18 mouse cellular contexts compared by ENCODE assay signal in the genomic region with DNA sequence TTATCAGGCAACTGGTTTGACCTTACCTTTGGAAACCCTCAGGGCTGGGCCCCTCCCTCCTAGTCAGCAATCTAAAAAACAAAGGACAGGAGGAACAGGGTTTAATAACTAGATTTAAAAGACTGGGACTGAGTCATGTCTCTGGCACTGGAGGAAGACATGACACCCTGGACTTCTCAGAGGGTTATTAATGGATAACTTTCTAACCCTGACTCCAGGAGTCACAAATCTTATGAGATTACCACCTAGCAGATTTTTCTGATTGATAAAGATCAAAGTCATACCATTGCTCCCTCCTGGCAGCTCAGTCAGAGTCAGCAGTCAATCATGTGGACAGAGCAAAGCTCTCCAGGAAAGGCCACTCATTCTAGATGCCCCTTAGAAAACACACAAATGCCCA. TPM values are rescaled to one million over a fixed set of nuclear protein-coding genes. Genes with fewer than 3 reads are reported as not detected.
"Had no signal": no experiment of that assay in that cellular context is flagged by ENCODE, and none has a peak within 500 bp of the region (broad histone marks: within the 10 kb centered on the region; RNA-seq: fewer than 3 reads in every experiment).

No protein-coding gene starts in this region.

- H3K27me3 ChIP-seq: limb, embryonic 15.5 days; midbrain, embryonic 13.5 days; neural tube, embryonic 15.5 days had no signal

- H3K4me2 ChIP-seq: limb, embryonic 15.5 days; midbrain, embryonic 13.5 days; neural tube, embryonic 15.5 days had no signal

- H3K4me3 ChIP-seq: limb, embryonic 15.5 days; midbrain, embryonic 13.5 days; myocyte; neural tube, embryonic 15.5 days had no signal

- H3K4me1 ChIP-seq: limb, embryonic 15.5 days; midbrain, embryonic 13.5 days; neural tube, embryonic 15.5 days had no signal

- DNase-seq: kidney, postnatal 25 days; layer of hippocampus, adult 9-11 months; layer of hippocampus, postnatal 36 days; lung, adult 18-20 months; right cerebral cortex, postnatal 4 days; thymus, postnatal 36 days had no signal

- ATAC-seq: hindbrain, embryonic 16.5 days; inflammation-experienced regulatory T-cells, adult 6 months; midbrain, embryonic 13.5 days had no signal

- H3K9me3 ChIP-seq: limb, embryonic 15.5 days; midbrain, embryonic 13.5 days; neural tube, embryonic 15.5 days had no signal

- H3K9ac ChIP-seq: limb, embryonic 15.5 days; midbrain, embryonic 13.5 days; neural tube, embryonic 15.5 days had no signal

- H3K27ac ChIP-seq: limb, embryonic 15.5 days; midbrain, embryonic 13.5 days; neural tube, embryonic 15.5 days had no signal

- H3K36me3 ChIP-seq: limb, embryonic 15.5 days; midbrain, embryonic 13.5 days; neural tube, embryonic 15.5 days had no signal

RNA-seq across cellular contexts. Expression of gene Slc7a15, which starts 43.4 kb away (rescaled TPM):
- polyA plus RNA-seq: hindbrain, embryonic 16.5 days; inflammation-experienced regulatory T-cells, adult 6 months; kidney, embryonic 14.5 days; limb, embryonic 11.5 days; limb, embryonic 15.5 days; lung, embryonic 16.5 days; midbrain, embryonic 13.5 days; neural tube, embryonic 11.5 days; neural tube, embryonic 15.5 days; spleen, adult 2 months; stomach, embryonic 16.5 days had no signal
